Mouse (Mus musculus) adrenal gland, adult 8-10 months (tissue): ENCODE results near the gene Ccdc54. TPM values are rescaled to one million over a fixed set of nuclear protein-coding genes. Genes with fewer than 3 reads are reported as not detected.

ENCODE experiments used
- DNase-seq: peaks from one replicate; pipeline ENCODE4 v3.0.0; 2022
- total RNA-seq, 4 experiments: library from RNA; stranded (reverse); gene quantifications; 2 replicates each; pipeline ENCODE4 v1.2.4; 2022

The Ccdc54 gene
- not detected for total RNA-seq

- DNase-seq: no peak
Observed at GRCm38 (mm10) chr16:50591054-50591453, at the start of gene Ccdc54. TSS of gene Ccdc54 (minus strand) at chr16:50591154.

- DNase-seq: no peak
Observed at GRCm38 (mm10) chr16:50632585-50632984, 41.6 kb upstream of the Ccdc54 start.

GRCm38 (mm10) chr16:50615569-50615968 lies 24.6 kb upstream of the Ccdc54 start:
- DNase-seq: no peak

- no peak for DNase-seq
Observed at GRCm38 (mm10) chr16:50612944-50613343, 22.0 kb upstream of the Ccdc54 start.

- DNase-seq: no peak
Observed at GRCm38 (mm10) chr16:50610580-50610979, 19.6 kb upstream of the Ccdc54 start.

GRCm38 (mm10) chr16:50607776-50608562 lies 17.0 kb upstream of the Ccdc54 start:
- DNase-seq: no peak

- DNase-seq: no peak
Observed at GRCm38 (mm10) chr16:50604826-50605225, 13.9 kb upstream of the Ccdc54 start.

GRCm38 (mm10) chr16:50601947-50602346 lies 11.0 kb upstream of the Ccdc54 start:
- no peak for DNase-seq

- no peak for DNase-seq
Observed at GRCm38 (mm10) chr16:50600665-50601064, 9.7 kb upstream of the Ccdc54 start.

GRCm38 (mm10) chr16:50596679-50597078 lies 5.7 kb upstream of the Ccdc54 start:
- DNase-seq: no peak

GRCm38 (mm10) chr16:50596171-50596570 lies 5.2 kb upstream of the Ccdc54 start:
- DNase-seq: no peak

GRCm38 (mm10) chr16:50594876-50595275 lies 3.9 kb upstream of the Ccdc54 start:
- no peak for DNase-seq

- DNase-seq: no peak
Observed at GRCm38 (mm10) chr16:50593361-50593760, 2.4 kb upstream of the Ccdc54 start.

GRCm38 (mm10) chr16:50589574-50590151 lies 1.3 kb downstream of the Ccdc54 start:
- DNase-seq: no peak

- DNase-seq: no peak
Observed at GRCm38 (mm10) chr16:50588191-50588590, 2.8 kb downstream of the Ccdc54 start.

GRCm38 (mm10) chr16:50587139-50587538 lies 3.8 kb downstream of the Ccdc54 start:
- no peak for DNase-seq

GRCm38 (mm10) chr16:50578361-50578760 lies 12.6 kb downstream of the Ccdc54 start:
- DNase-seq: no peak

- DNase-seq: no peak
Observed at GRCm38 (mm10) chr16:50572557-50572956, 18.4 kb downstream of the Ccdc54 start.

GRCm38 (mm10) chr16:50559163-50559771 lies 31.7 kb downstream of the Ccdc54 start:
- no peak for DNase-seq

GRCm38 (mm10) chr16:50553828-50554227 lies 37.1 kb downstream of the Ccdc54 start:
- no peak for DNase-seq

- DNase-seq: no peak
Observed at GRCm38 (mm10) chr16:50551871-50552528, 39.0 kb downstream of the Ccdc54 start.

GRCm38 (mm10) chr16:50550927-50551326 lies 40.0 kb downstream of the Ccdc54 start:
- no peak for DNase-seq
